Mouse (Mus musculus) megakaryocyte, embryonic 14.5 days (primary cell): Measurements from ENCODE around the gene Rpl26. TPM values are rescaled to one million over a fixed set of nuclear protein-coding genes. Genes with fewer than 3 reads are reported as not detected.
"Not testable (repeated sequence)": the region's sequence is repeated elsewhere in the genome, so short reads cannot be mapped to it uniquely, and the experiment has no call there.

Experiments used
- H3K27me3 ChIP-seq: replicated peaks from 2 replicates; pipeline ENCODE3; 2012; ENCODE audit warnings: inconsistent platforms
- H3K36me3 ChIP-seq: replicated peaks from 2 replicates; pipeline ENCODE3; 2012; ENCODE audit warnings: low read length, inconsistent platforms, mixed read lengths
- H3K4me1 ChIP-seq: 2 replicates; pipeline ENCODE4 v1.6.1; 2012; ENCODE audit warnings: inconsistent platforms
- H3K4me3 ChIP-seq: replicated peaks from 2 replicates; pipeline ENCODE3; 2012; ENCODE audit warnings: moderate library complexity, mild to moderate bottlenecking, inconsistent platforms
- H3K9me3 ChIP-seq: 2 replicates; pipeline ENCODE4 v1.6.1; 2012; ENCODE audit warnings: inconsistent platforms
- FLI1 ChIP-seq: IDR thresholded peaks from 2 replicates; pipeline ENCODE4 v1.6.1; 2012; ENCODE audit warnings: low read length, inconsistent platforms, mixed read lengths
- GATA1 ChIP-seq: IDR thresholded peaks from 3 replicates; pipeline ENCODE4 v1.6.1; 2012; ENCODE audit warnings: mixed read lengths, low read length, inconsistent platforms, borderline replicate concordance
- polyA plus RNA-seq: library from polyadenylated mRNA; stranded (reverse); fragments of >175 nt; gene quantifications from 2 replicates; pipeline ENCODE4 v1.2.3, GENCODE M21; 2012; ENCODE audit warnings: low replicate concordance; ENCODE audit not compliant: insufficient read depth

Gene Rpl26
- polyA plus RNA-seq, 1 experiment: 116 TPM

- peaks cover 16% of the 10 kb centered on the region for H3K4me1 ChIP-seq
- H3K36me3 ChIP-seq: peaks cover 48% of the 10 kb centered on the region
- no peak for TF ChIP-seq GATA1
- no peak for TF ChIP-seq FLI1
- peaks cover 7% of the 10 kb centered on the region for H3K27me3 ChIP-seq
- no peaks in the 10 kb centered on the region for H3K9me3 ChIP-seq
- H3K4me3 ChIP-seq: no peak overlapping the region
Measured at GRCm38 (mm10) chr11:68906461-68906790, 5.0 kb downstream of the Rpl26 start.

DNA sequence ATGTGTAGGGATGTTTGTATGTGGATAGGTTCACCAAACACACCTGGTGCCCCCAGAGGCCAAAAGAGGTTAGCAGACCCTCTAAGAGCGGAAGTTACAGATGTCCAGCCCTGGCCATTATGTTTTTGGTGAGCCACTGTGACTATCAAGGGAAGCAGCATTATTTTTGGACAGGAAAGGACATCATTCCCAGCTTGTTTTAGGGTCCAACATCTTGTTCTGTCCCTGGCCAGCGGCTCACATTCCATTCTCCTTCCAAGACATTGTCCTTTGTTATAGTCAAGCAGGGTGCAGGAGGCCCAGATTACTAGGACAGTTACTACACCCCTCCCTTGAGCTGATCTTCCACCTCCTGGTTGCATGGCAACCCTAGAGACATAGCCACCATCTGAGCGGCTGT lies 5.9 kb downstream of the Rpl26 start:
- Histone ChIP-seq H3K4me3 (no peak overlapping the region), H3K27me3 (peaks cover 13% of the 10 kb centered on the region), H3K36me3 (peaks cover 48% of the 10 kb centered on the region), H3K4me1 (peaks cover 23% of the 10 kb centered on the region), H3K9me3 (0 out of 2 replicates have a peak, but pooled peaks cover 4% of the 10 kb centered on the region)
- TF ChIP-seq GATA1: no peak
- TF ChIP-seq FLI1: no peak

DNA sequence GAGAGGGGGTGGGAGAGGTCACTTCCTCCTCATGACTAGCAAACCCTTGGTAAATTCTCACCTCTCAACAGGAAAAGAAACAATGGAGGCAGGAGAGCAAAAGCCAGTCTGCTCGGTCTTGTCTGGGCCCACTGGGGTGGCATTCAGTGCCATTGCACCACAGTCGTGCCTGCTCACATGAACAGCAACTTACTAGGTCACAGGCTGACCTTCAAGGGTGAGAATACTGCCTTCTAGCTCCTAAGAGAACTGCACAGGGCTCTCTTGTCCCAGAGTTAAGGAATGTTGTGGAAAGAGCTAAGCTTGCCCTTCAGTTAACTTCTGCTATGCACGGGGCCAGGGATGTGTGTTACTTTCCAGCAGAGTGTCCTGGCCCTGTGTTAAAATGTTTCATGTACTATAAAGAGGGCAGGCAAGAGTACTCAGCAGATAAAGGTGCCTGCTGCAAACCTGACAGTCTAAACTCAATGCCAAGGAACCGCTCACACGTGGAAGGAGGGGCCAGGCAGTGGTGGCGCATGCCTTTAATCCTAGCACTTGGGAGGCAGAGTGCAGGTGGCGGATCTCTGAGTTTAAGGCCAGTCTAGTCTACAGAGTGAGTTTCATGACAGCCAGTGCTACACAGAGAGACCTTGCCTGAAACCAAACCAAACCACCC lies 7.6 kb downstream of the Rpl26 start:
- TF ChIP-seq GATA1: no peak
- TF ChIP-seq FLI1: no peak
- Histone ChIP-seq H3K4me1 (peaks cover 18% of the 10 kb centered on the region), H3K27me3 (peaks cover 16% of the 10 kb centered on the region)

DNA sequence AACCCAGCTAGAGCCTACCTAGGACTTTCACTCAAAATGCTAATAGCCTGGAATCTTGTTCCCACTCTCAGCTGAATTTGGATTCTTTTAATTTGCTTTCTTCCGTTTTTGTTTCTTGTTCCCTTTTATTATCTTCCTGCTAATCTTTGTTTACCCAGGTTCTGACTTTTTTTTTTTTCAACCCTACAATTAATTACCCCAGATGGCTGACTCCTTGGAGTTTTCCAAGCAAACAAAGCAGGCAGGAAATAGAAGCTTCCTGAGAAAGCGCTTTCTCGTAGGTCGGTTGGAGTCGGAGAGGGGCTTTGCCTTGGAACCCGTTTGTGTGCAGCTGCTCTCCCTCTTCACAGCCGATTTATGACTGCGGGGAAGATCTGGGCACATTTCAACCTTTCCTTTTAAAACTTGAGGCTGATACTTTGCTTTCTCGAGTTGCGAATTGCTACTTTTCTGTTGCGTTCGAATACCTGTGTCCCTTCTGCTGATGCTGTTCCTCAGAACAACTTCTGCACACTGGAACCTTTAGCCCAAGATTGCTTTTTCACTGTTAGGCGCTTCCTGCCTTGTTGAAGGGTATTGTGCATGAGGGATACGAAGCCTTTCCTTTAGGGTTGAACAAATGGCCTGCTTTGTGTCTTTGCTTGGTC lies 10.3 kb downstream of the Rpl26 start:
- Histone ChIP-seq H3K27me3 (peaks cover 24% of the 10 kb centered on the region), H3K4me1 (peaks cover 15% of the 10 kb centered on the region), H3K36me3 (peaks cover 9% of the 10 kb centered on the region), H3K9me3 (peaks cover 20% of the 10 kb centered on the region), H3K4me3 (no peak overlapping the region)
- TF ChIP-seq FLI1: no peak
- TF ChIP-seq GATA1: no peak

More for the DNA sequence above, 7.6 kb downstream of the Rpl26 start:
- Histone ChIP-seq H3K9me3 (peaks cover 20% of the 10 kb centered on the region), H3K36me3 (peaks cover 35% of the 10 kb centered on the region), H3K4me3 (no peak overlapping the region)

GRCm38 (mm10) chr11:68914566-68914965 lies 13.2 kb downstream of the Rpl26 start:
- peaks cover 12% of the 10 kb centered on the region for H3K4me1 ChIP-seq
- no peaks in the 10 kb centered on the region for H3K36me3 ChIP-seq
- H3K9me3 ChIP-seq: peaks cover 20% of the 10 kb centered on the region
- no peak overlapping the region for H3K4me3 ChIP-seq
- TF ChIP-seq FLI1: no peak
- TF ChIP-seq GATA1: no peak
- peaks cover 18% of the 10 kb centered on the region for H3K27me3 ChIP-seq

DNA sequence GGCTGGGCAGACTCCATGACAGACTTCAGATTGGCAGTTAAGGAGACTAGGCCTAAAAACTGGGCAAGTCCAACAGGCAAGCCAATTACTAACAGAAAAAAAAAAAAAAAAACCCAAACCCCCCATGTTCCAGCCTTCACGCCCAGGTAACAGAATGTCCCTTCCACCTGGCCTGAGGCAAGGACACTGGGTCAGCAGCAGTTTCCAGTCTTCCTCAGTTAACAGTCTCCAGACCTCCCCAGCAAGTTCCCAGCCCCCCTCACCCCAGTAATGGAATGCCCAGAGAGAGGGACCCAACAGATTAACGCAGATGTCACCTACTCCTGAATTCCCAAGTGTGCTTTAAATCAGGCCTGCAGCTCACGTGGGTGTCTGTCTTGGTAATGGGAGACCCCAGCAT lies 21.8 kb downstream of the Rpl26 start:
- TF ChIP-seq GATA1 (no peak), FLI1 (no peak)
- H3K4me1 ChIP-seq: peaks cover 8% of the 10 kb centered on the region; the same call in 1 of the 2 replicates
- no peaks in the 10 kb centered on the region for H3K36me3 ChIP-seq
- no peak overlapping the region for H3K4me3 ChIP-seq
- peaks cover 36% of the 10 kb centered on the region for H3K27me3 ChIP-seq
- no peaks in the 10 kb centered on the region for H3K9me3 ChIP-seq

GRCm38 (mm10) chr11:68924749-68925148 lies 23.4 kb downstream of the Rpl26 start:
- Histone ChIP-seq H3K9me3 (no peaks in the 10 kb centered on the region), H3K27me3 (peaks cover 36% of the 10 kb centered on the region), H3K4me3 (no peak overlapping the region), H3K4me1 (peaks cover 8% of the 10 kb centered on the region; the same call in 1 of the 2 replicates), H3K36me3 (no peaks in the 10 kb centered on the region)
- no peak for TF ChIP-seq GATA1
- TF ChIP-seq FLI1: no peak

DNA sequence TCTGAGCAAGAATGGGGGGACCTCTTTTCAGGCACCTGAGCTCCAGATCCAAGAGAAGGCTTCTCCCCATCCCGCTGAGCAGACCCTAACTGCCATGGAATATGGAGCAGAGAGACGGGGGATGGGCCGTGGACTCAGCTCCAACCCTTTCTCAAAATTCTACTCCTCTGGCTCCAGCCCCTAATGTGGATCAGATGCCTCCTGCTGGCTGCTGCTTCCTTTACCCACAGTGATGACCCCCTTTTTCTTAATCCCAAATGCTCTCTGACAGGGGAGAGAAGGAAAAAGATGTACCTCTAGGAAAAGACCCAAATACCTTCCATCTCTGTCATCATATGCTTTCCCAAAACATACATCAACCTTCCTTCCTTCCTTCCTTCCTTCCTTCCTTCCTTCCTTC lies 25.6 kb downstream of the Rpl26 start, which contains the start of gene Odf4:
Gene Odf4 (minus strand): TSS at position 101 of the 400 bp plus-strand sequence.
- Histone ChIP-seq H3K9me3 (no peaks in the 10 kb centered on the region), H3K36me3 (no peaks in the 10 kb centered on the region), H3K27me3 (peaks cover 33% of the 10 kb centered on the region), H3K4me1 (peaks cover 5% of the 10 kb centered on the region; the same call in 1 of the 2 replicates), H3K4me3 (no peak within 1 kb of the TSS)
- TF ChIP-seq FLI1 (no peak), GATA1 (no peak)

- Histone ChIP-seq H3K4me1 (peaks cover 14% of the 10 kb centered on the region), H3K9me3 (no peaks in the 10 kb centered on the region), H3K27me3 (peaks cover 17% of the 10 kb centered on the region), H3K4me3 (no peak overlapping the region), H3K36me3 (no peaks in the 10 kb centered on the region)
- TF ChIP-seq FLI1: no peak
- no peak for TF ChIP-seq GATA1
Measured at GRCm38 (mm10) chr11:68929947-68930346, 28.6 kb downstream of the Rpl26 start.

DNA sequence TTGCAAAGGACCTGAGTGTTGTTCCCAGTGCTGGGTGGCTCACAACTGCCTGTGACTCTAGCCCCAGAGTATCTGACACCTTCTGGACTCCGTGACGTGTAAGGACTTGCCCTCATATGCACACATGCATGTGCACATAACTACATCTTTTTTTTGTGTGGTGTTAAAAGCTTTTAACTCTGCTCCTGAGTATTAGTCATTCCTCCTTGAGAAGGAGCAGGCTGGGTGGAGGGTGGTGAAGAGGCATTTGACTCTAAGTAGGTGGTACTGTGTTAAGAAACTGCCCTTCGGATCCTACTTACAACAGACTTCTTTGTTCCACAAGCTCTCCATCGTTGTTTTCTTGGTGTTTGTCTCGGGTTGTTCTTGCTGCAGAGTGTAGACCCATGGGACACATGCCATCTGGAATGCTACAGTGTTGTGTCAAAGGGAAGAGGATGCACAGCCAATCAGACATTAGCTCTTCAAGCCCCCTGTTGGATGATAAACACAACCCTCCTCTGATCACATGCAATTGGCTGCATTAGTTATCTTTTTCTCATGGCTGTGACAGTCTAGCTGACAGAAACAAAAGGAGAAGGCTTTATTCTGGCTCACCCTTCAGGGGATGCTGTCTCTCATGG lies 32.6 kb downstream of the Rpl26 start:
- peaks cover 4% of the 10 kb centered on the region for H3K27me3 ChIP-seq
- no peaks in the 10 kb centered on the region for H3K36me3 ChIP-seq
- H3K4me1 ChIP-seq: peaks cover 11% of the 10 kb centered on the region
- TF ChIP-seq FLI1 (no peak), GATA1 (no peak)
- H3K4me3 ChIP-seq: no peak overlapping the region
- no peaks in the 10 kb centered on the region for H3K9me3 ChIP-seq

GRCm38 (mm10) chr11:68936951-68937350 lies 35.6 kb downstream of the Rpl26 start:
- not testable (repeated sequence) for H3K4me3 ChIP-seq, H3K36me3 ChIP-seq, H3K27me3 ChIP-seq, H3K9me3 ChIP-seq
- peaks cover 27% of the 10 kb centered on the region for H3K4me1 ChIP-seq
